Mouse (Mus musculus): ENCODE measurements around the gene Pax7. TPM values are rescaled to one million over a fixed set of nuclear protein-coding genes. Genes with fewer than 3 reads are reported as not detected.

Pax7 gene
- polyA plus RNA-seq, 1 experiment from 2014 or later = not detected

GRCm38 (mm10) chr4:139824572-139825325 lies 8.6 kb downstream of the Pax7 start:
- Histone ChIP-seq H3K4me3 (ENCODE audit: low read depth, low read length) (no peak overlapping the region), H3K4me2 (replicated peaks; ENCODE audit: low read depth) (no peak overlapping the region), H3K9ac (ENCODE audit: low read depth, low read length) (no peak overlapping the region), H3K27ac (ENCODE audit: low read depth, low read length) (no peak overlapping the region), H3K9me3 (ENCODE audit: control insufficient read depth) (no peaks in the 10 kb centered on the region), H3K4me1 (replicated peaks; ENCODE audit: control insufficient read depth, insufficient read depth, low read length) (no peaks in the 10 kb centered on the region), H3K36me3 (ENCODE audit: control insufficient read depth, insufficient read depth) (no peaks in the 10 kb centered on the region), H3K27me3 (replicated peaks; ENCODE audit: control insufficient read depth, insufficient read depth, low read length) (peaks cover 97% of the 10 kb centered on the region)
- WGBS = 3% methylated on average over 22 of the region's 22 CpGs
- ATAC-seq = no peak
- no peak for TF ChIP-seq CTCF (IDR thresholded peaks at IDR 0.05; ENCODE audit: low read depth)

GRCm38 (mm10) chr4:139823870-139824472 lies 9.4 kb downstream of the Pax7 start:
- ATAC-seq = no peak
- no peak overlapping the region for H3K4me2 ChIP-seq (replicated peaks; ENCODE audit: low read depth)
- H3K4me3 ChIP-seq (ENCODE audit: low read depth, low read length) = no peak overlapping the region
- no peak overlapping the region for H3K27ac ChIP-seq (ENCODE audit: low read depth, low read length)
- H3K27me3 ChIP-seq (replicated peaks; ENCODE audit: control insufficient read depth, insufficient read depth, low read length) = peaks cover 97% of the 10 kb centered on the region
- no peaks in the 10 kb centered on the region for H3K4me1 ChIP-seq (replicated peaks; ENCODE audit: control insufficient read depth, insufficient read depth, low read length)
- WGBS = 2% methylated on average over 32 of the region's 32 CpGs
- no peak for TF ChIP-seq CTCF (IDR thresholded peaks at IDR 0.05; ENCODE audit: low read depth)
- H3K9ac ChIP-seq (ENCODE audit: low read depth, low read length) = no peak overlapping the region
- no peaks in the 10 kb centered on the region for H3K9me3 ChIP-seq (ENCODE audit: control insufficient read depth)
- H3K36me3 ChIP-seq (ENCODE audit: control insufficient read depth, insufficient read depth) = no peaks in the 10 kb centered on the region

- TF ChIP-seq CTCF (IDR thresholded peaks at IDR 0.05; ENCODE audit: low read depth) = no peak
- H3K4me1 ChIP-seq (replicated peaks; ENCODE audit: control insufficient read depth, insufficient read depth, low read length) = no peaks in the 10 kb centered on the region
- peaks cover 96% of the 10 kb centered on the region for H3K27me3 ChIP-seq (replicated peaks; ENCODE audit: control insufficient read depth, insufficient read depth, low read length)
- no peak overlapping the region for H3K9ac ChIP-seq (ENCODE audit: low read depth, low read length)
- H3K36me3 ChIP-seq (ENCODE audit: control insufficient read depth, insufficient read depth) = no peaks in the 10 kb centered on the region
- H3K27ac ChIP-seq (ENCODE audit: low read depth, low read length) = no peak overlapping the region
- no peak overlapping the region for H3K4me2 ChIP-seq (replicated peaks; ENCODE audit: low read depth)
- WGBS = 2% methylated on average over 44 of the region's 44 CpGs
- H3K4me3 ChIP-seq (ENCODE audit: low read depth, low read length) = no peak overlapping the region
- no peaks in the 10 kb centered on the region for H3K9me3 ChIP-seq (ENCODE audit: control insufficient read depth)
- ATAC-seq = no peak
Observed at GRCm38 (mm10) chr4:139823138-139823869, 10.0 kb downstream of the Pax7 start.

GRCm38 (mm10) chr4:139822214-139823137 lies 10.9 kb downstream of the Pax7 start:
- H3K4me1 ChIP-seq (replicated peaks; ENCODE audit: control insufficient read depth, insufficient read depth, low read length) = no peaks in the 10 kb centered on the region
- no peak for ATAC-seq
- WGBS = 2% methylated on average over 28 of the region's 28 CpGs
- H3K27ac ChIP-seq (ENCODE audit: low read depth, low read length) = no peak overlapping the region
- H3K36me3 ChIP-seq (ENCODE audit: control insufficient read depth, insufficient read depth) = no peaks in the 10 kb centered on the region
- H3K9me3 ChIP-seq (ENCODE audit: control insufficient read depth) = no peaks in the 10 kb centered on the region
- H3K9ac ChIP-seq (ENCODE audit: low read depth, low read length) = no peak overlapping the region
- no peak for TF ChIP-seq CTCF (IDR thresholded peaks at IDR 0.05; ENCODE audit: low read depth)
- peaks cover 96% of the 10 kb centered on the region for H3K27me3 ChIP-seq (replicated peaks; ENCODE audit: control insufficient read depth, insufficient read depth, low read length)
- no peak overlapping the region for H3K4me2 ChIP-seq (replicated peaks; ENCODE audit: low read depth)
- H3K4me3 ChIP-seq (ENCODE audit: low read depth, low read length) = no peak overlapping the region

- Histone ChIP-seq H3K4me1 (replicated peaks; ENCODE audit: control insufficient read depth, insufficient read depth, low read length) (no peaks in the 10 kb centered on the region), H3K27ac (ENCODE audit: low read depth, low read length) (no peak overlapping the region), H3K36me3 (ENCODE audit: control insufficient read depth, insufficient read depth) (no peaks in the 10 kb centered on the region), H3K27me3 (replicated peaks; ENCODE audit: control insufficient read depth, insufficient read depth, low read length) (peaks cover 96% of the 10 kb centered on the region), H3K9ac (ENCODE audit: low read depth, low read length) (no peak overlapping the region), H3K4me2 (replicated peaks; ENCODE audit: low read depth) (peak overlapping the region; percentile 35), H3K9me3 (ENCODE audit: control insufficient read depth) (no peaks in the 10 kb centered on the region), H3K4me3 (ENCODE audit: low read depth, low read length) (peak overlapping the region; percentile 22)
- no peak for ATAC-seq
- under 1% methylated on average over 65 of the region's 65 CpGs for WGBS
- no peak for TF ChIP-seq CTCF (IDR thresholded peaks at IDR 0.05; ENCODE audit: low read depth)
Observed at GRCm38 (mm10) chr4:139821491-139822160, 11.7 kb downstream of the Pax7 start.
